Mouse (Mus musculus) embryonic fibroblast, embryonic 13.5 days (primary cell): ENCODE results near the gene Scamp1.

Experiments used
- CTCF ChIP-seq: IDR thresholded peaks from 2 replicates; pipeline ENCODE4 v1.5.1; 2011; ENCODE audit warnings: mild to moderate bottlenecking, control low read depth, low read length, moderate library complexity, borderline replicate concordance; ENCODE audit not compliant: insufficient read depth
- POLR2A ChIP-seq: IDR thresholded peaks from 2 replicates; pipeline ENCODE4 v1.6.1; 2011; ENCODE audit warnings: low read depth, mild to moderate bottlenecking, control low read depth, low read length, moderate library complexity

DNA sequence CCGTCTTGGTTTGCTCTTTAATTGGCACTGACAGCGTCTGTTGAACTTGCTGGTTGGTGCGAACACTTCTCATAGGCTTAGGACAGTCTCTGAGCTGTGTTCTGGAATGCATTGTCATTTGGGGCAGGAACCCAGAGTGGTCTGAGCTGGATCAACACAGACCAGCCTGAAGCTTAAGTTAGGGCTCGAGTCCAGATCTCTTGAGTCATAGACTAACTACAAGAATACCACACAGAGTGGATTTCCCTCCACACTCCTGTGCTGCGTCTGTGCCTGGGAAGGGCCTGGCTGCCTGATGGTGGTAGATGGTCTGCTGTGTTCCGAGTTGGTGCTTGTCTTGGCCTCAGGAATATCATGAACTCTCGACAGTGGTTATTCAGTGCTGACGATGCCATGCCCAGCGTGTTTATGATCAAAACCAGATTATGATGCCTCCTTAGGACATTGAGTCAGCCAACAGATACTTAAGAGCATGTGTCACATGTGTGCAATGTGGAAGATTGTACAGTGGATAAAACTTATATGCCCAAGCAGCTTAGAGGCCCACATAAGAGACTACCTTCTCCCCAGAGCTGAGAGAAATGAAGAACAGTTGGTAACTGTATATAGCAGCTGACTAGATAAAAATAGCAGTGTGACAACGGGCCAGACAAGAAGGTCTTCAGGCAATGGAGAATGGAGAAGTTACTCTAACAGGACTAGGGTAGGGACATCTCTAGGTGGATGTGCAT is 100.8 kb downstream of the Scamp1 start:
- TF ChIP-seq POLR2A (no peak), CTCF (no peak)
